Mouse (Mus musculus) embryonic facial prominence, embryonic 15.5 days (tissue): ENCODE results near the gene Gm7271. TPM values are rescaled to one million over a fixed set of nuclear protein-coding genes. Genes with fewer than 3 reads are reported as not detected.

Source experiments
- ATAC-seq: fragments of 200-750 bp; cut with Nextera tagmentation; 2 replicates; pipeline ENCODE4 v1.8.0; 2017; ENCODE audit warnings: low read depth, moderate TSS enrichment; ENCODE audit not compliant: insufficient number of reproducible peaks, low FRiP score, low TSS enrichment
- H3K27ac ChIP-seq: fragments of 300-500 bp; sonication (generic); replicated peaks from 2 replicates; pipeline ENCODE4 v1.5.1; 2015; ENCODE audit warnings: mild to moderate bottlenecking, inconsistent platforms
- H3K27me3 ChIP-seq: fragments of 300-500 bp; sonication (generic); 2 replicates; pipeline ENCODE4 v1.6.1; 2015; ENCODE audit warnings: inconsistent platforms
- H3K36me3 ChIP-seq: fragments of 300-500 bp; sonication (generic); 2 replicates; pipeline ENCODE4 v1.6.1; 2015; ENCODE audit warnings: mild to moderate bottlenecking, inconsistent platforms
- H3K4me1 ChIP-seq: fragments of 300-500 bp; sonication (generic); 2 replicates; pipeline ENCODE4 v1.6.1; 2015; ENCODE audit warnings: inconsistent platforms
- H3K4me2 ChIP-seq: fragments of 300-500 bp; sonication (generic); replicated peaks from 2 replicates; pipeline ENCODE4 v1.6.1; 2015; ENCODE audit warnings: mild to moderate bottlenecking, inconsistent platforms
- H3K4me3 ChIP-seq: fragments of 300-500 bp; sonication (generic); replicated peaks from 2 replicates; pipeline ENCODE4 v1.5.1; 2015; ENCODE audit warnings: mild to moderate bottlenecking, inconsistent platforms
- H3K9ac ChIP-seq: fragments of 300-500 bp; sonication (generic); 2 replicates; pipeline ENCODE4 v1.6.1; 2015; ENCODE audit warnings: inconsistent platforms
- H3K9me3 ChIP-seq: fragments of 300-500 bp; sonication (generic); replicated peaks from 2 replicates; pipeline ENCODE4 v1.6.1; 2016; ENCODE audit warnings: inconsistent platforms
- WGBS: fragments of 180-500 bp; shearing (Covaris S2); methylation state at CpG from one replicate; pipeline ENCODE4 v1.1.7; 2015; 5-methylcytosine and 5-hydroxymethylcytosine counted together
- polyA plus RNA-seq: library from polyadenylated mRNA; unstranded; fragments of >200 nt; fragmentation: Nextera tagmentation; extraction: Ambion mirVana; gene quantifications from 2 replicates; pipeline ENCODE4 v1.2.1, GENCODE M21; 2015

Gene Gm7271
- polyA plus RNA-seq: not detected in 2 replicates

GRCm38 (mm10) chr5:76483811-76484210, at the start of gene Gm7271:
Gene Gm7271, plus strand, starts transcription at chr5:76484040.
- H3K4me1 ChIP-seq: no peaks in the 10 kb centered on the region
- no peak within 1 kb of the TSS for H3K9ac ChIP-seq
- H3K36me3 ChIP-seq: no peaks in the 10 kb centered on the region
- WGBS: 40% methylated on average over 5 of the region's 5 CpGs
- no peaks in the 10 kb centered on the region for H3K9me3 ChIP-seq
- no peak for ATAC-seq
- no peaks in the 10 kb centered on the region for H3K27me3 ChIP-seq
- no peak within 1 kb of the TSS for H3K4me2 ChIP-seq
- no peak within 1 kb of the TSS for H3K4me3 ChIP-seq
- H3K27ac ChIP-seq: no peak within 1 kb of the TSS

- Histone ChIP-seq H3K4me1 (no peaks in the 10 kb centered on the region), H3K4me3 (no peak overlapping the region), H3K9me3 (no peaks in the 10 kb centered on the region), H3K27ac (no peak overlapping the region), H3K27me3 (no peaks in the 10 kb centered on the region), H3K36me3 (no peaks in the 10 kb centered on the region), H3K4me2 (no peak overlapping the region), H3K9ac (no peak overlapping the region)
- no peak for ATAC-seq
- 79% methylated on average over 5 of the region's 5 CpGs for WGBS
Measured at GRCm38 (mm10) chr5:76437100-76437499, 46.7 kb upstream of the Gm7271 start.

- Histone ChIP-seq H3K4me3 (no peak overlapping the region), H3K9me3 (no peaks in the 10 kb centered on the region), H3K9ac (no peak overlapping the region), H3K4me1 (no peaks in the 10 kb centered on the region), H3K4me2 (no peak overlapping the region), H3K27me3 (no peaks in the 10 kb centered on the region), H3K36me3 (no peaks in the 10 kb centered on the region), H3K27ac (no peak overlapping the region)
- WGBS: 84% methylated on average over 8 of the region's 8 CpGs
- ATAC-seq: no peak
Measured at GRCm38 (mm10) chr5:76437696-76438095, 46.1 kb upstream of the Gm7271 start.

- Histone ChIP-seq H3K4me2 (no peak overlapping the region), H3K9me3 (no peaks in the 10 kb centered on the region), H3K27me3 (no peaks in the 10 kb centered on the region), H3K9ac (no peak overlapping the region), H3K36me3 (no peaks in the 10 kb centered on the region), H3K4me1 (no peaks in the 10 kb centered on the region), H3K4me3 (no peak overlapping the region), H3K27ac (no peak overlapping the region)
- ATAC-seq: no peak
- WGBS: 69% methylated on average over 4 of the region's 4 CpGs
Measured at GRCm38 (mm10) chr5:76441431-76441830, 42.4 kb upstream of the Gm7271 start.

GRCm38 (mm10) chr5:76474931-76475330, 8.9 kb upstream of the Gm7271 start:
- Histone ChIP-seq H3K4me2 (no peak overlapping the region), H3K27ac (no peak overlapping the region), H3K36me3 (no peaks in the 10 kb centered on the region), H3K9me3 (no peaks in the 10 kb centered on the region), H3K4me3 (no peak overlapping the region), H3K9ac (no peak overlapping the region), H3K27me3 (no peaks in the 10 kb centered on the region), H3K4me1 (no peaks in the 10 kb centered on the region)
- 88% methylated on average over 2 of the region's 2 CpGs for WGBS
- no peak for ATAC-seq

- no peak overlapping the region for H3K4me2 ChIP-seq
- H3K9ac ChIP-seq: no peak overlapping the region
- no peak overlapping the region for H3K4me3 ChIP-seq
- no peaks in the 10 kb centered on the region for H3K36me3 ChIP-seq
- WGBS: 75% methylated on average over 4 of the region's 4 CpGs
- H3K4me1 ChIP-seq: no peaks in the 10 kb centered on the region
- no peak overlapping the region for H3K27ac ChIP-seq
- no peaks in the 10 kb centered on the region for H3K27me3 ChIP-seq
- no peaks in the 10 kb centered on the region for H3K9me3 ChIP-seq
- ATAC-seq: no peak
Measured at GRCm38 (mm10) chr5:76476873-76477272, 7.0 kb upstream of the Gm7271 start.

- H3K27me3 ChIP-seq: no peaks in the 10 kb centered on the region
- no peaks in the 10 kb centered on the region for H3K9me3 ChIP-seq
- ATAC-seq: no peak
- 29% methylated on average over 9 of the region's 9 CpGs for WGBS
- H3K36me3 ChIP-seq: no peaks in the 10 kb centered on the region
- H3K4me1 ChIP-seq: no peaks in the 10 kb centered on the region
- no peak overlapping the region for H3K27ac ChIP-seq
- H3K4me3 ChIP-seq: no peak overlapping the region
- no peak overlapping the region for H3K9ac ChIP-seq
- H3K4me2 ChIP-seq: no peak overlapping the region
Measured at GRCm38 (mm10) chr5:76477764-76478163, 6.1 kb upstream of the Gm7271 start.

- Histone ChIP-seq H3K4me1 (no peaks in the 10 kb centered on the region), H3K27ac (no peak overlapping the region), H3K9me3 (no peaks in the 10 kb centered on the region), H3K27me3 (no peaks in the 10 kb centered on the region), H3K9ac (no peak overlapping the region), H3K36me3 (no peaks in the 10 kb centered on the region), H3K4me3 (no peak overlapping the region), H3K4me2 (no peak overlapping the region)
- no peak for ATAC-seq
- WGBS: 80% methylated on average over 13 of the region's 13 CpGs
Measured at GRCm38 (mm10) chr5:76495126-76495525, 11.3 kb downstream of the Gm7271 start.

GRCm38 (mm10) chr5:76522446-76522845, 38.6 kb downstream of the Gm7271 start:
- Histone ChIP-seq H3K27ac (no peak overlapping the region), H3K4me1 (no peaks in the 10 kb centered on the region), H3K27me3 (no peaks in the 10 kb centered on the region), H3K9me3 (no peaks in the 10 kb centered on the region), H3K36me3 (no peaks in the 10 kb centered on the region), H3K9ac (no peak overlapping the region), H3K4me2 (no peak overlapping the region), H3K4me3 (no peak overlapping the region)
- 82% methylated on average over 1 of the region's 1 CpGs for WGBS
- no peak for ATAC-seq

GRCm38 (mm10) chr5:76524623-76525022, 40.8 kb downstream of the Gm7271 start:
- H3K4me2 ChIP-seq: no peak overlapping the region
- H3K27ac ChIP-seq: no peak overlapping the region
- no peaks in the 10 kb centered on the region for H3K36me3 ChIP-seq
- no peaks in the 10 kb centered on the region for H3K4me1 ChIP-seq
- no peak for ATAC-seq
- no peak overlapping the region for H3K4me3 ChIP-seq
- no peaks in the 10 kb centered on the region for H3K9me3 ChIP-seq
- no peaks in the 10 kb centered on the region for H3K27me3 ChIP-seq
- WGBS: 65% methylated on average over 5 of the region's 5 CpGs
- H3K9ac ChIP-seq: no peak overlapping the region

GRCm38 (mm10) chr5:76525066-76525465, 41.2 kb downstream of the Gm7271 start:
- no peaks in the 10 kb centered on the region for H3K27me3 ChIP-seq
- H3K4me3 ChIP-seq: no peak overlapping the region
- no peak for ATAC-seq
- no peak overlapping the region for H3K4me2 ChIP-seq
- peaks cover 4% of the 10 kb centered on the region; the same call in 1 of the 2 replicates for H3K4me1 ChIP-seq
- WGBS: 57% methylated on average over 4 of the region's 4 CpGs
- no peaks in the 10 kb centered on the region for H3K36me3 ChIP-seq
- H3K9ac ChIP-seq: no peak overlapping the region
- no peaks in the 10 kb centered on the region for H3K9me3 ChIP-seq
- no peak overlapping the region for H3K27ac ChIP-seq

GRCm38 (mm10) chr5:76525829-76526228, 42.0 kb downstream of the Gm7271 start:
- Histone ChIP-seq H3K36me3 (no peaks in the 10 kb centered on the region), H3K9ac (no peak overlapping the region), H3K9me3 (no peaks in the 10 kb centered on the region), H3K4me3 (no peak overlapping the region), H3K4me2 (no peak overlapping the region), H3K4me1 (peaks cover 7% of the 10 kb centered on the region; the same call in 1 of the 2 replicates), H3K27ac (no peak overlapping the region), H3K27me3 (no peaks in the 10 kb centered on the region)
- WGBS: 44% methylated on average over 2 of the region's 2 CpGs
- no peak for ATAC-seq
